Mouse (Mus musculus): ENCODE measurements around the gene Prr13.

GRCm38 (mm10) chr15:102505770-102506463 is 47.1 kb downstream of the Prr13 start:
- TF ChIP-seq CTCF (IDR thresholded peaks at IDR 0.05; ENCODE audit: low read depth, low read length) (no peak), TAL1 (conservative IDR thresholded peaks at IDR 0.05; ENCODE audit: low read depth, low read length) (no peak), GATA1 (IDR thresholded peaks at IDR 0.05; ENCODE audit: borderline replicate concordance, low read length) (no peak)
